Mouse (Mus musculus) ZHBTc4 (cell line): ENCODE results near the gene Rnf43.

Experiments used
- DNase-seq: peaks from one replicate; pipeline ENCODE4 v3.0.0-alpha.2; 2011; ENCODE audit warnings: low read depth, low spot score

The Rnf43 gene

GRCm38 (mm10) chr11:87709513-87710261 lies 47.2 kb downstream of the Rnf43 start:
- DNase-seq, result peak; percentile 63

- no peak for DNase-seq
Measured at GRCm38 (mm10) chr11:87710262-87710615, 47.7 kb downstream of the Rnf43 start.

- DNase-seq, result no peak
Measured at GRCm38 (mm10) chr11:87712188-87712587, 49.7 kb downstream of the Rnf43 start.

- peak; percentile 40 for DNase-seq
Measured at GRCm38 (mm10) chr11:87715999-87716398, 53.5 kb downstream of the Rnf43 start.

GRCm38 (mm10) chr11:87719526-87719925 lies 57.0 kb downstream of the Rnf43 start:
- no peak for DNase-seq

- DNase-seq, result peak; percentile 67
Measured at GRCm38 (mm10) chr11:87720324-87720723, 57.8 kb downstream of the Rnf43 start.

- DNase-seq, result peak; percentile 38
Measured at GRCm38 (mm10) chr11:87720839-87721238, 58.3 kb downstream of the Rnf43 start.

GRCm38 (mm10) chr11:87722168-87722567 lies 59.6 kb downstream of the Rnf43 start:
- DNase-seq, result no peak

GRCm38 (mm10) chr11:87722891-87723290 lies 60.4 kb downstream of the Rnf43 start:
- no peak for DNase-seq

GRCm38 (mm10) chr11:87725515-87725914 lies 63.0 kb downstream of the Rnf43 start:
- DNase-seq, result no peak

- peak; percentile 54 for DNase-seq
Measured at GRCm38 (mm10) chr11:87725964-87726562, 63.5 kb downstream of the Rnf43 start.

- DNase-seq, result no peak
Measured at GRCm38 (mm10) chr11:87727021-87727420, 64.5 kb downstream of the Rnf43 start.

- no peak for DNase-seq
Measured at GRCm38 (mm10) chr11:87727471-87727870, 64.9 kb downstream of the Rnf43 start.

GRCm38 (mm10) chr11:87728850-87729592 lies 66.5 kb downstream of the Rnf43 start:
- no peak for DNase-seq

- no peak for DNase-seq
Measured at GRCm38 (mm10) chr11:87729593-87730185, 67.2 kb downstream of the Rnf43 start.

- DNase-seq, result peak; percentile 49
Measured at GRCm38 (mm10) chr11:87730652-87731310, 68.3 kb downstream of the Rnf43 start.

- no peak for DNase-seq
Measured at GRCm38 (mm10) chr11:87734346-87734745, 71.8 kb downstream of the Rnf43 start.

- DNase-seq, result no peak
Measured at GRCm38 (mm10) chr11:87735691-87736090, 73.2 kb downstream of the Rnf43 start.

GRCm38 (mm10) chr11:87736647-87737134 lies 74.2 kb downstream of the Rnf43 start:
- DNase-seq, result peak; percentile 78

GRCm38 (mm10) chr11:87737175-87737740 lies 74.7 kb downstream of the Rnf43 start, which contains the start of gene Supt4a:
Gene Supt4a (plus strand): TSS chr11:87737552.
- peak; percentile 99 for DNase-seq

- DNase-seq, result no peak
Measured at GRCm38 (mm10) chr11:87743691-87744090, 81.2 kb downstream of the Rnf43 start.
